Mouse (Mus musculus): ENCODE results near the gene Adh7. TPM values are rescaled to one million over a fixed set of nuclear protein-coding genes. Genes with fewer than 3 reads are reported as not detected.

Gene Adh7
- polyA plus RNA-seq, 1 experiment from 2014 or later: 1.1 TPM

DNA sequence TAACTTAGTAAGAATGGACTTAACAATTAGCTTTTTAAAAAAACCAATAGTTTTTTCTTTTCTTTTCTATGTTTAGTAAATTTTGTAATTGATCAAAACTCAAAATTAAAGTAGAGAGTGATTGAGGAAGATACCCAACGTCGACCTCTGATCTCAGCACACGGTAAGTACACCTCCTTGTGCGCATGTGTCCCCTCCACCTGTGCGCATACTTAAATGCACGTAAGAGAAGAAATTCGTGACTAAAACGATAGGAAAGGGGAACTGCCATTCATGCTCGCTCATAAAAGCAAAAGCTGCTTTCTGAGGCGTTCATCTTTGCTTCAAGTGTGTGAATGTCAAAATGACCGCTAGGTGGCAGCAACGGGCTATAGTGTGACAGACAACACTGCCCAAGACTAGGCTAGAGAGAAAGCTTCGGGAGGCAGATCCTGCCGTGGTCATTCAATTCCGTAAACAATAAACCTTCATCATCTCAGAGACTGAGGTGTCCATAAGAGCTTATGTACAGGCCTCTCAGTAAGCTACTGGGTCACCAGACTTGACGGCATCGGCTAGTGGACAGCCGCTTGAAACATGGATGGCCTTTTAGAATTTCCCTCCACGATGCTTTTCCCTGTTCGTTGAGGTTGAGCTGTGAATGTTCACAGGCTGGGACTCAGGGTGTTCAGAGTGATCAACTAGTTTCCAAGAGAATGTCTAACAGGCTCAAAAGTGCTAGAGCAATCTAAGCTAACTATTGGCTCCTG, 19.4 kb upstream of the Adh7 start:
- H3K27ac ChIP-seq: 0 out of 2 replicates have a peak overlapping the region, but pooled peaks have one; percentile 3
- WGBS: 29% methylated on average over 20 of the region's 20 CpGs
- H3K4me2 ChIP-seq: peak overlapping the region; percentile 53
- no peaks in the 10 kb centered on the region for H3K36me3 ChIP-seq
- H3K9ac ChIP-seq: peak overlapping the region; percentile 65
- peak; percentile 96 for ATAC-seq (ENCODE audit: low FRiP score)
- 0 out of 2 replicates have a peak, but pooled peaks cover 8% of the 10 kb centered on the region for H3K4me1 ChIP-seq (replicated peaks)
- no peaks in the 10 kb centered on the region for H3K27me3 ChIP-seq
- H3K4me3 ChIP-seq: peak overlapping the region; percentile 33
- no peaks in the 10 kb centered on the region for H3K9me3 ChIP-seq

DNA sequence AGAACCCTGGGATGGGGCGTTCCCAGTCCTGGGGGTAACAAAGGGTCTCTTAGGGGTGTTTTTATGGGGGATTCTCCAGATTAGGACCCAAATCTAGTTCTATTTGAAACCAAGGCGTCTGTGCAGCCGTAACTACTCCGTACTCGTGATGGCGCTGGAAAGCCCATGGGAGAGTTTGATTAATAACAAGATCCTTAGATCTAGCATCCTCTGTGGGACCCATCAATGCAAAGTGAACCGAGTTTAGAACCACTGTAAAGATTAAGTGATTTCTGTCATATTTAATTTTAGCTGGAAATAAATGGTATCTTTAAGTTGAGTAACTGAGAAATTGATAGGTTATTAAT, 18.9 kb upstream of the Adh7 start:
- Histone ChIP-seq H3K4me1 (replicated peaks) (0 out of 2 replicates have a peak, but pooled peaks cover 8% of the 10 kb centered on the region), H3K9ac (peak overlapping the region; percentile 65; the same call in 1 of the 2 replicates), H3K27ac (0 out of 2 replicates have a peak overlapping the region, but pooled peaks have one; percentile 3), H3K9me3 (no peaks in the 10 kb centered on the region), H3K27me3 (no peaks in the 10 kb centered on the region), H3K36me3 (no peaks in the 10 kb centered on the region), H3K4me3 (no peak overlapping the region), H3K4me2 (peak overlapping the region; percentile 53)
- no peak; the same call in 1 of the 2 replicates for ATAC-seq (ENCODE audit: low FRiP score)
- WGBS: 69% methylated on average over 7 of the region's 7 CpGs

DNA sequence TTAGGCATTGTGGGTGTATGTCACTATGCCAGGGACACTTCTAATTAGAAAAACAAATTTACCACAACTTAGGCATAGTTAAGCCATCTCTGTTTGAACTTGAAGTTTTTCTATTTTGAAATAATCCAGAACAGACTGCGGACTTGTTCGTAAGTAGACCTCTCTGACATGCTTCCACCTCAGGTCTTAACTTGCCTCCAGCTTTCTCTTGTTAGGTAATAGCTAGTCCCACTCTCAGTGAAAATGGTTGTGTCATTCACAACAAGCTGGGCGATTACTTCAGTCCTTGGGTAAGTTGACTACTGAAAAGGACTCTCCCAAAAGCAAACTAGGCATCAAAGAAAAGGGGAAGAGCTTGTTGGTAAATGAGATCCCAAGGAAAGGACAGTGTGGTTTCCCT, 8.7 kb upstream of the Adh7 start:
- Histone ChIP-seq H3K9ac (no peak overlapping the region), H3K4me2 (no peak overlapping the region), H3K27ac (no peak overlapping the region), H3K9me3 (no peaks in the 10 kb centered on the region), H3K27me3 (no peaks in the 10 kb centered on the region), H3K36me3 (no peaks in the 10 kb centered on the region), H3K4me3 (no peak overlapping the region), H3K4me1 (replicated peaks) (no peaks in the 10 kb centered on the region)
- 92% methylated on average over 3 of the region's 3 CpGs for WGBS
- no peak for ATAC-seq (ENCODE audit: low FRiP score)

DNA sequence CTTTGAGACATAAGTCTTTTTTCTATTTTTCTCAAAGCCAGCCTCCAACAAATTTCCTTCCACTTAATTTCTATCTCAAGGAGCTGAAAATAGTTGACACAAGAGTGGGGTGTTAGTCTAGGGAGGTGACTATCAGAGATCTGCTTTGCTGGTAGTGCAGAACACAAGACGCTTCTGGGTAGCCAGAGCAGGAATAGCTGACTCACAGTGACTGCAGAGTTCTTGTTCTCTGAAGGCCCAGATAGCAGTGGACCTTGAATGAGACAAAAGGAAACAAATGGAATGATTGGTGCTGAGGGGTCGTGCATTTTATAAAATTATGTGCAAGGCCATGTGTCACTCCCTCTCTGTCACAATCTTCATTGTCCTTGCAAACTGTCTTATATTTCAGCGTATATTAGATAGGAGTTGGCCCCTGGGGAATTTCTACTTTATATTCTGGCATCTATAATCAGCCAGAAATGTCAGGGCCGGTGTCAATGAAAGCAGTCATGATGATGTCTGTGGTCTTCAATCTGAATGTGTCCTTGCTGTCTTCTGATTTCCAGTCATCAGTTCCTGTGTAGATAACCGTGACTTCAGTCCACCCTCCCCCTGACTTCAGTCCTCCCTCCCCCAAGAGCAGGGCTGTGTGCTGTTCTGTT, 7.0 kb upstream of the Adh7 start:
- Histone ChIP-seq H3K9ac (no peak overlapping the region), H3K4me2 (no peak overlapping the region), H3K4me3 (no peak overlapping the region), H3K4me1 (replicated peaks) (0 out of 2 replicates have a peak, but pooled peaks cover 4% of the 10 kb centered on the region), H3K27ac (no peak overlapping the region), H3K36me3 (no peaks in the 10 kb centered on the region), H3K27me3 (no peaks in the 10 kb centered on the region), H3K9me3 (no peaks in the 10 kb centered on the region)
- ATAC-seq (ENCODE audit: low FRiP score): no peak
- 77% methylated on average over 5 of the region's 5 CpGs for WGBS

DNA sequence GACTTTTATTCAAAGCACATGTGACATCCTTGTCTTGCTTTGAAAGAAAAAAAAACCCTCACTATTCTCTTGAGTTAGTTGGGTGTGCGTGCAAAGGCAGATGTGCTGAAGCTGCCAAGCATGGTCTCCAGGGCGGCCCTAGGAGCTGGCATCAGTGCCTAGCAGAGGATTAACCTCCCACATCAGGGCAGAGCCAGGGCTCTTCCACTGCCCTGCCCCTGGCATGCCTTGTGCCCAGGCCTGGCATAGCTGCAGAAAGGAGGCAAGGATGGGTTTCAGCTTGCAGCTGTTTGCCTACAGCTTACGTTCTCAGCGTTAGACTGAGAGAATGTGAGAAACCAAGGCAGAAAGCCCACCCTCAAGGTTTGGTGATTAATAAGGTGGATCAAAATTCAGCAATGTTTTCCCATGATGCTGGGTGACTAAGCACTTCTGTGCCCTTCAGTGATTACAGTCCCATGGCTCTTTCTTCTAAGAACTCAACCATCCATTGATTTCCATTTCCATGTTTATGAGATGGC, 5.1 kb upstream of the Adh7 start:
- no peak overlapping the region for H3K4me3 ChIP-seq
- ATAC-seq (ENCODE audit: low FRiP score): no peak
- WGBS: 93% methylated on average over 4 of the region's 4 CpGs
- H3K9me3 ChIP-seq: no peaks in the 10 kb centered on the region
- H3K27ac ChIP-seq: no peak overlapping the region
- H3K36me3 ChIP-seq: no peaks in the 10 kb centered on the region
- no peak overlapping the region for H3K4me2 ChIP-seq
- no peak overlapping the region for H3K9ac ChIP-seq
- no peaks in the 10 kb centered on the region for H3K27me3 ChIP-seq
- 0 out of 2 replicates have a peak, but pooled peaks cover 6% of the 10 kb centered on the region for H3K4me1 ChIP-seq (replicated peaks)

DNA sequence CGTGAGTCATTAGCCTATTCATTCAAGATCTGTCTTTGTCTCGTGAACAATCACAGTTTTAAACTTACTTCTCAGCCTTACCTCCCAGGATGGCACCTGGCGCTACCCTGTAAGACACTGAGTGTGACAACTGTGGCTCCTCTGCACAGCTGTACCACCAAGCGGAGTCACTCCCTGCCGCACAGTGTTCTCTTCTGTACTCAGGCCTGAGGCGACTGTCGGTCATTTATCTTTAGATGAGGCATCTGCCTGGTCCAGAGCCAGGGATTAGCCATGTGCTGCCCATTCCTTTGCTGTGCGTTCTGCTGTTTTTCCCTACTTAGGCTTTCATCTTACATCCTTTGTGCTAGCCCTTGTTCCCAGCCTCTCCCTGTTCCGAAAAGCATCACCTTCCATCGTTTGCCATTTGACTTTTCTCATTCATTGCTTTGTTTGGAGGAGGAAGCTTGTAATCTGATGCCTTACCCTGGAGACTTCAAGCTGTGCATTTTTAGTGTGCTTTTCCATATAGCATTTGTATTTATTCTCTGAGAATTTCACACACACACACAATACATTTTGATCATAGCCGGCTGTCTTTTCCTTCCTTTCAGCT, 2.1 kb upstream of the Adh7 start:
- H3K9ac ChIP-seq: no peak overlapping the region

DNA sequence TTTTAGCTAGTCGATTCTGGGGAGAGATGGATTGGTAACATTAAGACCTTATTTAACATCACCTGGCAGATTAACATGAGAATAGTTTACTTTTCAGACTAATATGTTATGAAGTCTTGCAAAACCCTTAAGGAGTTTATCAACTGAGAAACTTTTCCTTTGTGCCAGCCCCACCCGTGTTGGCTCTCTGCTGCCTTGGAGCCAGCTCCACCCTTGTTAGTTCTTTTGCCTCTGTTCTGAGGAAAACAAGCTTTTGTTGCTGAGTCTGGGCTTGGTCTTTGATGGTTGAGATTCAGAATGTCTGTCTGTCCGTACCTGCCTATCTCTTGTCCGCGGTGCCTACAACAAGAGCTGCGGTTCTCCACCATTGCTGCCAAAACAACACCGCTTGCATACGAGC, 1.5 kb upstream of the Adh7 start:
- Histone ChIP-seq H3K4me3 (no peak overlapping the region), H3K4me1 (replicated peaks) (0 out of 2 replicates have a peak, but pooled peaks cover 6% of the 10 kb centered on the region)
- 82% methylated on average over 8 of the region's 8 CpGs for WGBS

More for the DNA sequence above, 2.1 kb upstream of the Adh7 start:
- Histone ChIP-seq H3K4me3 (no peak overlapping the region), H3K9me3 (no peaks in the 10 kb centered on the region), H3K27me3 (no peaks in the 10 kb centered on the region), H3K36me3 (no peaks in the 10 kb centered on the region), H3K4me2 (no peak overlapping the region), H3K4me1 (replicated peaks) (0 out of 2 replicates have a peak, but pooled peaks cover 6% of the 10 kb centered on the region), H3K27ac (no peak overlapping the region)
- WGBS: 21% methylated on average over 11 of the region's 11 CpGs
- peak; percentile 69 for ATAC-seq (ENCODE audit: low FRiP score)

DNA sequence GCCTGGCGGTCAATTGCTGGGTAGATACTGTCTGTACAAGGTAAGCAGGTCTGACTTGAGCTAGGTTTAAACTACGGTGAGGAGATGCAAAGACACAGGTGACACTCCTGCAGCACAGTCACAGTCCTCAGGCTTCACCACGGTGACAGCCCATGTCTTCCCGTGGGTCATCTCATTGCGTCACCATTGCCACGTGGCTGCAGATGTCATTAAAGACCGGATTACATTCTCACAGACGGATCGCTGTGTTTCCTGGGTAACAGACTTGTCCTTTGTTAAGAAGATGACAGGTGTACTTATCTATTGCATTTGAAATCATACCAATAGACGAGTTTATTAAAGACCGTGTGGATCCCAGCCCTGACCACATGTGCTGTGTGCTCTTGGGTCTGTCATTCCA, 3.6 kb downstream of the Adh7 start:
- no peak overlapping the region for H3K4me2 ChIP-seq
- H3K36me3 ChIP-seq: no peaks in the 10 kb centered on the region
- no peak overlapping the region for H3K27ac ChIP-seq
- H3K9me3 ChIP-seq: no peaks in the 10 kb centered on the region
- no peak overlapping the region for H3K9ac ChIP-seq
- no peak for ATAC-seq (ENCODE audit: low FRiP score)
- WGBS: 68% methylated on average over 11 of the region's 11 CpGs
- no peak overlapping the region for H3K4me3 ChIP-seq
- H3K27me3 ChIP-seq: no peaks in the 10 kb centered on the region
- H3K4me1 ChIP-seq (replicated peaks): no peaks in the 10 kb centered on the region

More for the DNA sequence above, 1.5 kb upstream of the Adh7 start:
- Histone ChIP-seq H3K9ac (no peak overlapping the region), H3K9me3 (no peaks in the 10 kb centered on the region), H3K27me3 (no peaks in the 10 kb centered on the region), H3K36me3 (no peaks in the 10 kb centered on the region), H3K27ac (no peak overlapping the region), H3K4me2 (no peak overlapping the region)
- no peak for ATAC-seq (ENCODE audit: low FRiP score)

DNA sequence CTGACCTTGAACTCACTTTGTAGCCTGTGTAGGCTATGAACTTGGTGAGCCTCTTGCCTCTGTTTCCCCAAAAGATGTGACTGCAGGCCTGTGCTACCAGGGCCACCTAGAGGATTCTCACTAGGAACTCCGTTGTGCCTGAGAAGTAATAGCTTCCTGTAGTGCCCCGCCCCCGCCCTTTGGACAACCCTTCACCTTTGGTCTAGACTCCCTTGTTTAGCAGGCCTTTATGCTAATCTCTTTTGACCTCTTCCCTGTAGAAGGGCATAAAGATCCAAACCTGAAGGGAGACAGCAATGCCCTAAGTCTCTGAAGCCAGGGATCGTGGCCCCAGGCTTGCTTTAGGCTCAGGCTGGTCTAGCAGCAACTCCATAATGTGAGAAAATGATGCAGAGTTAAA, 5.0 kb downstream of the Adh7 start:
- H3K4me2 ChIP-seq: no peak overlapping the region
- 69% methylated on average over 4 of the region's 4 CpGs for WGBS
- no peaks in the 10 kb centered on the region for H3K27me3 ChIP-seq
- H3K9ac ChIP-seq: no peak overlapping the region
- no peaks in the 10 kb centered on the region for H3K36me3 ChIP-seq
- H3K27ac ChIP-seq: no peak overlapping the region
- no peak for ATAC-seq (ENCODE audit: low FRiP score)
- H3K9me3 ChIP-seq: no peaks in the 10 kb centered on the region
- H3K4me1 ChIP-seq (replicated peaks): no peaks in the 10 kb centered on the region
- no peak overlapping the region for H3K4me3 ChIP-seq

DNA sequence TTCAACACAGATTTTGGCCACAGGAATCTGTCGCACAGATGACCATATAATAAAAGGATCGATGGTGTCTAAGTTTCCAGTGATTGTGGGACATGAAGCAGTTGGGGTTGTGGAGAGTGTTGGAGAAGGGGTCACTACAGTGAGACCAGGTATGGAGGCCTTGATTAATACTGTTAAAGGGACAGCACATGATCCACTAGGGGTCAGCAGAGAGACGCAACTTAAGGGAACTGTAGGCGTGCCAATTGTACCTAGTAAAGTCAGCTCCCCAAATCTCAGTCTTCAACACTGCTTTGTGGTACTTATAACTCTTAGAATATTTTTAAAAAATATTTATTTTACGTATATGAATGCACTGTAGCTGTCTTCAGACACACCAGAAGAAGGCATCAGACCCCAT, 5.4 kb downstream of the Adh7 start:
- 58% methylated on average over 5 of the region's 5 CpGs for WGBS
- Histone ChIP-seq H3K4me1 (replicated peaks) (no peaks in the 10 kb centered on the region), H3K4me3 (no peak overlapping the region), H3K27me3 (no peaks in the 10 kb centered on the region), H3K27ac (no peak overlapping the region), H3K36me3 (no peaks in the 10 kb centered on the region), H3K4me2 (no peak overlapping the region), H3K9me3 (no peaks in the 10 kb centered on the region), H3K9ac (no peak overlapping the region)
- 0 out of 2 replicates have a peak, but pooled peaks have one; percentile 52 for ATAC-seq (ENCODE audit: low FRiP score)

DNA sequence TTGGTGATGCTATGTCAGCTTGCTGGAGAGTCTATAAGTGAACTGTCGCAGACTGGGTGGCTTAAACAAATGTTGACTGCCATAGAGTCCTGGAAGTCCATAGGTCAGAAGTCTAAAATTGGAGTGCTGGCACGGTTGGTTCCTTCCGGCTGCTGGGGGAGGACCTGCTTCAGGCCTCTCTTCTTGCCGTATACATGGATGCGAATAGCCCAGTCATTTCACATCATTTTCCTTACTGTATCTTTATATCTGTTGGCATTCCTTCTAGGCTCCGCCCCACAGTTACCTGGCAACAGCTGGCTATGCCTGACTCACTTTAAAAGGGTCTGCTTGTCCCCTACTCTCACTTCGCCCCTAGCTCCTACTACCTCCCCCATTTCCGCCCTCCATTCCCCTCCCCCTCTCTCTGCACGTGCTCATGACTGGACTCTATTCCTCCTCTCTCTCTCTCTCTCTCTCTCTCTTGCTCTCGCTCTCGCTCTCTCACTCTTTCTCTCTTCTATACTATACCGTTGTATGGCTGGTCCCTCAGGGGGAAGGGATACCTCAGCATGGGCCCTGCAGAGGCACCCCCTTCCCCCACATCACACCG, 6.9 kb downstream of the Adh7 start:
- Histone ChIP-seq H3K4me3 (no peak overlapping the region), H3K9ac (no peak overlapping the region), H3K27me3 (no peaks in the 10 kb centered on the region), H3K4me2 (no peak overlapping the region), H3K9me3 (no peaks in the 10 kb centered on the region), H3K27ac (no peak overlapping the region), H3K36me3 (no peaks in the 10 kb centered on the region), H3K4me1 (replicated peaks) (no peaks in the 10 kb centered on the region)
- no peak for ATAC-seq (ENCODE audit: low FRiP score)
- WGBS: 86% methylated on average over 13 of the region's 13 CpGs

DNA sequence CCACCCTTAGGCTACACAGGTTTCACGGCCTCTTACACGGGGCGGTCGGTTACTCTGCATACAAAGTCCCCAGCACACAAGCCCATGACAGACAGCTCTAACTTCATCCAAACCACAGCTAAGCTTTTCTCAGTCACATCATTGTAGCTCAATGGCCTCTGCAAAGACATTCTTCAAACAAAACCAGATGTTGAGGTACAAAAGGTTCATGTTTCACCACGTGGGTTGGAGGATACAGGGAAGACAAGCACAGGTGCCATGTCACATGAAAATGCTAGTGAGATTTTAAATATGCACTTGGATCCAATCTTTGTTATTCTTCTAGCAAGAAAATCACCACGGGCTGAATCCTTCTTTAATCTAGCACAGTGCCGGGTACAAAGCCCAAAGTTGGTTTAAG, 7.8 kb downstream of the Adh7 start:
- Histone ChIP-seq H3K9me3 (no peaks in the 10 kb centered on the region), H3K36me3 (no peaks in the 10 kb centered on the region), H3K4me2 (no peak overlapping the region), H3K9ac (no peak overlapping the region), H3K4me1 (replicated peaks) (no peaks in the 10 kb centered on the region), H3K27ac (no peak overlapping the region), H3K27me3 (no peaks in the 10 kb centered on the region), H3K4me3 (no peak overlapping the region)
- ATAC-seq (ENCODE audit: low FRiP score): no peak
- 58% methylated on average over 6 of the region's 7 CpGs for WGBS
